Mouse (Mus musculus): ENCODE results near the gene Rsph14. TPM values are rescaled to one million over a fixed set of nuclear protein-coding genes. Genes with fewer than 3 reads are reported as not detected.
A peak's percentile ranks its signal among the peaks of the same experiment; 100 is the strongest.

Rsph14 gene
- polyA plus RNA-seq, 1 experiment: not detected

DNA sequence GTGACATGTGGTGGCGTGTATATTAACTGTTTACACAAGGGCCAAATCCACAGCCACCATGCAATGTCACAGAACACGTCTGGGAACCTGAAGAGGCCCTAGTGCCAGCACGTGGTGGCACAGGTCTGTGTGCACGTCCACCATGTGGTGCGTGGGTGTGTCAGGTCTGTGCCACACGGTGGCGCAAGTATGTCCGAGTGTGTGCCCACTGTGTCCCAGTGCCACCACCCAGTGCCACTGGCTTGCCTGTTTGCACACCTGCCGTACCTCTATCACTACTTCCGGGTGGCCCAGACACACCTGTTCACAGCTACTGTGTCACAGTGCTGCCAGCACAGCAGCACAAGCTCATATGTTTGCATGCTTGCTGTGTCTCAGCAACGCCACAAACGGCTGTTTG lies 97.9 kb downstream of the Rsph14 start:
- Histone ChIP-seq H3K27me3 (replicated peaks; ENCODE audit: control insufficient read depth, insufficient read depth, low read length) (no peaks in the 10 kb centered on the region), H3K36me3 (ENCODE audit: control insufficient read depth, insufficient read depth, low read length) (no peaks in the 10 kb centered on the region), H3K4me1 (ENCODE audit: control insufficient read depth, insufficient read depth, low read length) (no peaks in the 10 kb centered on the region), H3K27ac (ENCODE audit: insufficient read depth, low read depth, low read length) (no peak overlapping the region), H3K4me3 (ENCODE audit: insufficient read depth, low read depth, low read length) (no peak overlapping the region)
- TF ChIP-seq POLR2A (IDR thresholded peaks at IDR 0.05; ENCODE audit: low read depth, low read length) (no peak), CTCF (conservative IDR thresholded peaks at IDR 0.05; ENCODE audit: insufficient read depth, insufficient read length, low read depth, low read length) (no peak)
- DNase-seq: no peak
- WGBS: 79% methylated on average over 12 of the region's 12 CpGs

GRCm38 (mm10) chr10:74933548-74934190 lies 98.7 kb downstream of the Rsph14 start:
- TF ChIP-seq CTCF (conservative IDR thresholded peaks at IDR 0.05; ENCODE audit: insufficient read depth, insufficient read length, low read depth, low read length): 0 out of 2 replicates have a peak, but pooled peaks have one; percentile 21
- no peak for TF ChIP-seq POLR2A (IDR thresholded peaks at IDR 0.05; ENCODE audit: low read depth, low read length)
- Histone ChIP-seq H3K4me1 (ENCODE audit: control insufficient read depth, insufficient read depth, low read length) (no peaks in the 10 kb centered on the region), H3K27me3 (replicated peaks; ENCODE audit: control insufficient read depth, insufficient read depth, low read length) (no peaks in the 10 kb centered on the region), H3K4me3 (ENCODE audit: insufficient read depth, low read depth, low read length) (no peak overlapping the region), H3K27ac (ENCODE audit: insufficient read depth, low read depth, low read length) (no peak overlapping the region), H3K36me3 (ENCODE audit: control insufficient read depth, insufficient read depth, low read length) (no peaks in the 10 kb centered on the region)
- no peak for DNase-seq
- 80% methylated on average over 19 of the region's 19 CpGs for WGBS

GRCm38 (mm10) chr10:74932487-74932886 lies 99.9 kb downstream of the Rsph14 start:
- no peak overlapping the region for H3K4me3 ChIP-seq (ENCODE audit: insufficient read depth, low read depth, low read length)
- DNase-seq: no peak
- H3K27me3 ChIP-seq (replicated peaks; ENCODE audit: control insufficient read depth, insufficient read depth, low read length): no peaks in the 10 kb centered on the region
- H3K27ac ChIP-seq (ENCODE audit: insufficient read depth, low read depth, low read length): no peak overlapping the region
- TF ChIP-seq CTCF (conservative IDR thresholded peaks at IDR 0.05; ENCODE audit: insufficient read depth, insufficient read length, low read depth, low read length) (no peak), POLR2A (IDR thresholded peaks at IDR 0.05; ENCODE audit: low read depth, low read length) (no peak)
- H3K4me1 ChIP-seq (ENCODE audit: control insufficient read depth, insufficient read depth, low read length): no peaks in the 10 kb centered on the region
- no peaks in the 10 kb centered on the region for H3K36me3 ChIP-seq (ENCODE audit: control insufficient read depth, insufficient read depth, low read length)
- 86% methylated on average over 6 of the region's 6 CpGs for WGBS

- DNase-seq: no peak
- Histone ChIP-seq H3K4me1 (ENCODE audit: control insufficient read depth, insufficient read depth, low read length) (no peaks in the 10 kb centered on the region), H3K27me3 (replicated peaks; ENCODE audit: control insufficient read depth, insufficient read depth, low read length) (no peaks in the 10 kb centered on the region), H3K4me3 (ENCODE audit: insufficient read depth, low read depth, low read length) (no peak overlapping the region), H3K27ac (ENCODE audit: insufficient read depth, low read depth, low read length) (no peak overlapping the region), H3K36me3 (ENCODE audit: control insufficient read depth, insufficient read depth, low read length) (no peaks in the 10 kb centered on the region)
- 67% methylated on average over 6 of the region's 6 CpGs for WGBS
- no peak for TF ChIP-seq CTCF (conservative IDR thresholded peaks at IDR 0.05; ENCODE audit: insufficient read depth, insufficient read length, low read depth, low read length)
- no peak for TF ChIP-seq POLR2A (IDR thresholded peaks at IDR 0.05; ENCODE audit: low read depth, low read length)
These were observed 100.8 kb downstream of the Rsph14 start for GRCm38 (mm10) chr10:74931631-74932030.

- H3K36me3 ChIP-seq (ENCODE audit: control insufficient read depth, insufficient read depth, low read length): no peaks in the 10 kb centered on the region
- DNase-seq: no peak
These were observed 101.8 kb downstream of the Rsph14 start for GRCm38 (mm10) chr10:74930541-74930940.

DNA sequence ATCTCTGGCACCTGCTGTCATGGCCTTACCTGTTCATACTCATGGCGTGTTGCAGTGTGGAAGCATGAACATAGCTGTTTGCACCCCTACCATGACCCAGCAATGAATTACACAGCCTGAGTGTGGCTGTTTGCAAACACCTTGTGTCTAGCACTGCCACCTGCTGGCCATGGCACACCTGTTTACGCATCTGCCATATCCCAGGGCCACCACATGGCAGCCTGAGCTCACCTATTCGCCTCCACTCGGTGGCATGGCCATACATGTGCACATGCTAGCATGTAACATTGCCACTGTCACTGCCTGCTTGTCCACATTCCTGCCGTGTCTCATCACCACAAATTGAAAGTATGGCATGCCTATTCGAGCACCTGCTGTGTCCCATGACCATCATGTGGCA lies 102.8 kb downstream of the Rsph14 start:
- Histone ChIP-seq H3K4me3 (ENCODE audit: insufficient read depth, low read depth, low read length) (no peak overlapping the region), H3K4me1 (ENCODE audit: control insufficient read depth, insufficient read depth, low read length) (0 out of 2 replicates have a peak, but pooled peaks cover 2% of the 10 kb centered on the region), H3K27ac (ENCODE audit: insufficient read depth, low read depth, low read length) (no peak overlapping the region), H3K36me3 (ENCODE audit: control insufficient read depth, insufficient read depth, low read length) (no peaks in the 10 kb centered on the region), H3K27me3 (replicated peaks; ENCODE audit: control insufficient read depth, insufficient read depth, low read length) (no peaks in the 10 kb centered on the region)
- WGBS: 64% methylated on average over 6 of the region's 6 CpGs
- DNase-seq: peak; percentile 14
- TF ChIP-seq POLR2A (IDR thresholded peaks at IDR 0.05; ENCODE audit: low read depth, low read length): no peak
- peak; percentile 61 for TF ChIP-seq CTCF (conservative IDR thresholded peaks at IDR 0.05; ENCODE audit: insufficient read depth, insufficient read length, low read depth, low read length)

More at GRCm38 (mm10) chr10:74930541-74930940, 101.8 kb downstream of the Rsph14 start:
- H3K4me1 ChIP-seq (ENCODE audit: control insufficient read depth, insufficient read depth, low read length): no peaks in the 10 kb centered on the region
- no peak overlapping the region for H3K27ac ChIP-seq (ENCODE audit: insufficient read depth, low read depth, low read length)
- no peaks in the 10 kb centered on the region for H3K27me3 ChIP-seq (replicated peaks; ENCODE audit: control insufficient read depth, insufficient read depth, low read length)
- WGBS: 64% methylated on average over 3 of the region's 3 CpGs
- H3K4me3 ChIP-seq (ENCODE audit: insufficient read depth, low read depth, low read length): no peak overlapping the region
- TF ChIP-seq POLR2A (IDR thresholded peaks at IDR 0.05; ENCODE audit: low read depth, low read length) (no peak), CTCF (conservative IDR thresholded peaks at IDR 0.05; ENCODE audit: insufficient read depth, insufficient read length, low read depth, low read length) (no peak)

DNA sequence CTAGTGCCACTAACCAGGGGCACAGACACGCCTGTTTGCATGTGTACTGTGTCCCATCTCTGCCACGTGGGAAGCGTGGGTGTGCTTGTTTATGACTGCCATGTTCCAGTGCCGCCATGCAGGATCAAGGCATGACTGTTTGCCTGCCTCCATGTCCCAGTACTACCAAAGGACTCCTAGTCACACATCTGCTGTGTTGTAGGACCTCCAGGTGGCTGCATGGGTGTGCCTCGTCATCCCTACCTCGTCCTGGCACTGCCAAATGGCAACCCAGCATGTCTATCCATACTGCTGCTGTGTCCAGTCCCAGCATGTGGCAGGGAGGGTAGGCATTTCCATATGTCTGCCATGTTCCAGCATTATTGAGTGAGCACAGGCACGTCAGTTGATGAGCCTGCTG lies 104.1 kb downstream of the Rsph14 start:
- Histone ChIP-seq H3K36me3 (ENCODE audit: control insufficient read depth, insufficient read depth, low read length) (no peaks in the 10 kb centered on the region), H3K4me3 (ENCODE audit: insufficient read depth, low read depth, low read length) (no peak overlapping the region), H3K27ac (ENCODE audit: insufficient read depth, low read depth, low read length) (no peak overlapping the region), H3K4me1 (ENCODE audit: control insufficient read depth, insufficient read depth, low read length) (0 out of 2 replicates have a peak, but pooled peaks cover 2% of the 10 kb centered on the region), H3K27me3 (replicated peaks; ENCODE audit: control insufficient read depth, insufficient read depth, low read length) (no peaks in the 10 kb centered on the region)
- WGBS: 82% methylated on average over 7 of the region's 7 CpGs
- no peak for DNase-seq
- TF ChIP-seq POLR2A (IDR thresholded peaks at IDR 0.05; ENCODE audit: low read depth, low read length): no peak
- no peak for TF ChIP-seq CTCF (conservative IDR thresholded peaks at IDR 0.05; ENCODE audit: insufficient read depth, insufficient read length, low read depth, low read length)
